Mouse (Mus musculus) ES-E14 (cell line): ENCODE data around the gene Tmem44. TPM values are rescaled to one million over a fixed set of nuclear protein-coding genes. Genes with fewer than 3 reads are reported as not detected.

ENCODE experiments used
- DNase-seq: peaks from one replicate; pipeline ENCODE4 v3.0.0-alpha.2; 2013; ENCODE audit warnings: low read depth, low spot score
- H3K27ac ChIP-seq: 2 replicates; pipeline ENCODE4 v1.5.1; 2012; ENCODE audit warnings: low read depth, mild to moderate bottlenecking, low read length, moderate library complexity, mixed read lengths; ENCODE audit not compliant: poor library complexity, insufficient read depth, severe bottlenecking
- H3K36me3 ChIP-seq: 2 replicates; pipeline ENCODE4 v1.6.1; 2012; ENCODE audit warnings: mild to moderate bottlenecking, low read length, moderate library complexity, mixed read lengths; ENCODE audit not compliant: control insufficient read depth, poor library complexity, insufficient read depth, severe bottlenecking
- H3K4me1 ChIP-seq, 2 experiments: fragments of 150-350 bp in 1 of 2; sonication (generic) in 1 of 2; 2 replicates each; pipeline ENCODE4 v1.6.1; 2012; ENCODE audit warnings: low read length in 2 of 2, mild to moderate bottlenecking in 1 of 2, mixed read lengths in 1 of 2; ENCODE audit not compliant: control insufficient read depth in 2 of 2, insufficient read depth in 2 of 2, poor library complexity in 1 of 2
- H3K4me3 ChIP-seq, 2 experiments: fragments of 150-350 bp in 1 of 2; sonication (generic) in 1 of 2; 2 replicates each; pipeline ENCODE4 v1.5.1; 2012; ENCODE audit warnings: low read length in 2 of 2, low read depth in 1 of 2, mild to moderate bottlenecking in 1 of 2, mixed read lengths in 1 of 2; ENCODE audit not compliant: insufficient read depth in 1 of 2, poor library complexity in 1 of 2, severe bottlenecking in 1 of 2
- H3K9ac ChIP-seq: 2 replicates; pipeline ENCODE4 v1.6.1; 2012; ENCODE audit warnings: low read depth, mild to moderate bottlenecking, low read length, mixed read lengths; ENCODE audit not compliant: poor library complexity, insufficient read depth, severe bottlenecking
- H3K9me3 ChIP-seq: fragments of 150-350 bp; sonication (generic); 2 replicates; pipeline ENCODE4 v1.6.1; 2012; ENCODE audit warnings: low read depth, mild to moderate bottlenecking, low read length; ENCODE audit not compliant: control insufficient read depth, insufficient read depth
- CHD2 ChIP-seq: IDR thresholded peaks from 2 replicates; pipeline ENCODE4 v1.6.1; 2014; ENCODE audit warnings: mild to moderate bottlenecking, low read depth, low read length, inconsistent platforms
- HCFC1 ChIP-seq: IDR thresholded peaks from 2 replicates; pipeline ENCODE4 v1.6.1; 2012; ENCODE audit warnings: low read length, inconsistent platforms, borderline replicate concordance; ENCODE audit not compliant: insufficient read depth
- MAFK ChIP-seq: IDR thresholded peaks from 2 replicates; pipeline ENCODE4 v1.6.1; 2014; ENCODE audit warnings: mild to moderate bottlenecking, low read depth, low read length, inconsistent platforms; ENCODE audit not compliant: insufficient read depth
- ZC3H11A ChIP-seq: IDR thresholded peaks from 2 replicates; pipeline ENCODE4 v1.6.1; 2012; ENCODE audit warnings: low read depth, mild to moderate bottlenecking, inconsistent platforms, low read length, borderline replicate concordance
- ZNF384 ChIP-seq: IDR thresholded peaks from 2 replicates; pipeline ENCODE4 v1.6.1; 2012; ENCODE audit warnings: low read depth, low read length, inconsistent platforms
- in situ Hi-C, 2 experiments: fragments of 600-800 bp; cut with MboI; formaldehyde crosslinking; loops; one replicate each; pipeline ENCODE4 v1.15.1; 2025; ENCODE audit warnings: low sequenced_read_pairs in 2 of 2, inconsistent platforms in 1 of 2; ENCODE audit not compliant: unreplicated experiment in 2 of 2
- total RNA-seq: library from RNA; depleted of rRNA; stranded (reverse); fragments of 300-350 nt; gene quantifications from 2 replicates; pipeline ENCODE4 v1.2.3, GENCODE M21; 2012

Tmem44 gene
- total RNA-seq, 1 experiment = 4.2 TPM

- Histone ChIP-seq H3K27ac (no peak overlapping the region), H3K36me3 (no peaks in the 10 kb centered on the region), H3K9me3 (no peaks in the 10 kb centered on the region), H3K9ac (no peak overlapping the region), H3K4me3 (no peak overlapping the region), H3K4me1 (peaks cover 0 to 8% of the 10 kb centered on the region in 2 experiments; a peak in 1 of 4 replicates)
- TF ChIP-seq CHD2 = no peak
- TF ChIP-seq ZNF384 = no peak
- TF ChIP-seq ZC3H11A = no peak
- TF ChIP-seq MAFK = no peak
- no peak for TF ChIP-seq HCFC1
- no peak for DNase-seq
- in situ Hi-C loops = no loop called here
Observed at GRCm38 (mm10) chr16:30525756-30526155, 24.9 kb downstream of the Tmem44 start.

GRCm38 (mm10) chr16:30524481-30524880, 26.2 kb downstream of the Tmem44 start:
- TF ChIP-seq CHD2 (no peak), ZNF384 (no peak), MAFK (no peak), ZC3H11A (no peak), HCFC1 (no peak)
- H3K9me3 ChIP-seq = no peaks in the 10 kb centered on the region
- peaks cover 0 to 8% of the 10 kb centered on the region in 2 experiments; a peak in 1 of 4 replicates for H3K4me1 ChIP-seq
- DNase-seq = no peak
- no peak overlapping the region for H3K4me3 ChIP-seq
- H3K36me3 ChIP-seq = no peaks in the 10 kb centered on the region
- H3K27ac ChIP-seq = no peak overlapping the region
- no peak overlapping the region for H3K9ac ChIP-seq
- in situ Hi-C loops = loop anchor here in 1 of 2 experiments (5.0 kb wide), 1 partner anchor 272 kb away; no protein-coding TSS in a partner anchor

- Histone ChIP-seq H3K27ac (peak overlapping the region; percentile 55; the same call in 1 of the 2 replicates), H3K9ac (peak overlapping the region; percentile 13; the same call in 1 of the 2 replicates), H3K9me3 (no peaks in the 10 kb centered on the region), H3K4me1 (peaks cover 0 to 8% of the 10 kb centered on the region in 2 experiments; a peak in 1 of 4 replicates), H3K4me3 (peak overlapping the region; percentile 51 to 60), H3K36me3 (no peaks in the 10 kb centered on the region)
- in situ Hi-C loops = loop anchor here in 1 of 2 experiments (5.0 kb wide), 1 partner anchor 270 kb away; no protein-coding TSS in a partner anchor
- peak; percentile 85 for DNase-seq
- TF ChIP-seq ZC3H11A (no peak), HCFC1 (no peak), ZNF384 (no peak)
Observed at GRCm38 (mm10) chr16:30522253-30522940, 28.2 kb downstream of the Tmem44 start.

- no peak for TF ChIP-seq CHD2
- no peak for TF ChIP-seq MAFK
- TF ChIP-seq ZC3H11A = no peak
- no peak for TF ChIP-seq ZNF384
- no peak for TF ChIP-seq HCFC1
- in situ Hi-C loops = loop anchor here in 1 of 2 experiments (5.0 kb wide), 1 partner anchor 269 kb away; no protein-coding TSS in a partner anchor
- no peak overlapping the region for H3K4me3 ChIP-seq
- peaks cover 0 to 8% of the 10 kb centered on the region in 2 experiments; a peak in 1 of 4 replicates for H3K4me1 ChIP-seq
- no peak overlapping the region for H3K27ac ChIP-seq
- H3K9me3 ChIP-seq = no peaks in the 10 kb centered on the region
- H3K9ac ChIP-seq = no peak overlapping the region
- H3K36me3 ChIP-seq = no peaks in the 10 kb centered on the region
- DNase-seq = no peak
Observed at GRCm38 (mm10) chr16:30521147-30521546, 29.5 kb downstream of the Tmem44 start.
